Mouse (Mus musculus) thymus, adult 18-20 months (tissue): ENCODE measurements around the gene Fxyd3.

Source experiments
- DNase-seq, 2 experiments: peaks; one replicate each; pipeline ENCODE4 v3.0.0; 2022; ENCODE audit warnings: mixed read lengths in 2 of 2

The Fxyd3 gene

GRCm38 (mm10) chr7:31076492-31076891 lies at the start of gene Fxyd3:
Gene Fxyd3 (minus strand): TSS chr7:31076704.
- no peak for DNase-seq

GRCm38 (mm10) chr7:31125116-31125515 lies 48.6 kb upstream of the Fxyd3 start:
- no peak for DNase-seq

- DNase-seq = no peak
These were observed 47.9 kb upstream of the Fxyd3 start for GRCm38 (mm10) chr7:31124381-31124780.

- no peak for DNase-seq
These were observed 47.2 kb upstream of the Fxyd3 start for GRCm38 (mm10) chr7:31123697-31124096.

GRCm38 (mm10) chr7:31122641-31123631 lies 46.4 kb upstream of the Fxyd3 start:
- DNase-seq = no peak

GRCm38 (mm10) chr7:31119556-31119955 lies 43.1 kb upstream of the Fxyd3 start:
- no peak for DNase-seq

GRCm38 (mm10) chr7:31118486-31118885 lies 42.0 kb upstream of the Fxyd3 start:
- no peak for DNase-seq

GRCm38 (mm10) chr7:31117465-31117864 lies 41.0 kb upstream of the Fxyd3 start:
- no peak for DNase-seq

- no peak for DNase-seq
These were observed 40.2 kb upstream of the Fxyd3 start for GRCm38 (mm10) chr7:31116721-31117145.

GRCm38 (mm10) chr7:31115587-31116043 lies 39.1 kb upstream of the Fxyd3 start:
- no peak for DNase-seq

- DNase-seq = no peak
These were observed 38.7 kb upstream of the Fxyd3 start, which contains the start of gene Hpn for GRCm38 (mm10) chr7:31115182-31115581. Gene Hpn (minus strand): TSS chr7:31115290.

- no peak for DNase-seq
These were observed 38.1 kb upstream of the Fxyd3 start for GRCm38 (mm10) chr7:31114646-31115045.

GRCm38 (mm10) chr7:31113800-31114199 lies 37.3 kb upstream of the Fxyd3 start:
- no peak for DNase-seq

- no peak for DNase-seq
These were observed 35.5 kb upstream of the Fxyd3 start for GRCm38 (mm10) chr7:31112036-31112435.

- no peak for DNase-seq
These were observed 34.4 kb upstream of the Fxyd3 start for GRCm38 (mm10) chr7:31110861-31111385.

GRCm38 (mm10) chr7:31109796-31110195 lies 33.3 kb upstream of the Fxyd3 start:
- no peak for DNase-seq

GRCm38 (mm10) chr7:31109091-31109490 lies 32.6 kb upstream of the Fxyd3 start:
- DNase-seq = no peak

- no peak for DNase-seq
These were observed 31.3 kb upstream of the Fxyd3 start for GRCm38 (mm10) chr7:31107781-31108180.

- no peak for DNase-seq
These were observed 29.7 kb upstream of the Fxyd3 start for GRCm38 (mm10) chr7:31106166-31106565.

- no peak for DNase-seq
These were observed 28.7 kb upstream of the Fxyd3 start for GRCm38 (mm10) chr7:31105061-31105768.

GRCm38 (mm10) chr7:31100786-31101185 lies 24.3 kb upstream of the Fxyd3 start:
- DNase-seq = no peak

GRCm38 (mm10) chr7:31099612-31099982 lies 23.1 kb upstream of the Fxyd3 start:
- DNase-seq = no peak
